Mouse (Mus musculus) spleen, postnatal 36 days (tissue): ENCODE results near the gene Eif4g1.

Experiments used
- DNase-seq, 2 experiments: peaks; one replicate each; pipeline ENCODE4 v3.0.0; 2022; ENCODE audit warnings: low spot score in 2 of 2, mixed read lengths in 1 of 2

Gene Eif4g1

GRCm38 (mm10) chr16:20725750-20726149 lies 57.6 kb downstream of the Eif4g1 start:
- DNase-seq = no peak

DNA sequence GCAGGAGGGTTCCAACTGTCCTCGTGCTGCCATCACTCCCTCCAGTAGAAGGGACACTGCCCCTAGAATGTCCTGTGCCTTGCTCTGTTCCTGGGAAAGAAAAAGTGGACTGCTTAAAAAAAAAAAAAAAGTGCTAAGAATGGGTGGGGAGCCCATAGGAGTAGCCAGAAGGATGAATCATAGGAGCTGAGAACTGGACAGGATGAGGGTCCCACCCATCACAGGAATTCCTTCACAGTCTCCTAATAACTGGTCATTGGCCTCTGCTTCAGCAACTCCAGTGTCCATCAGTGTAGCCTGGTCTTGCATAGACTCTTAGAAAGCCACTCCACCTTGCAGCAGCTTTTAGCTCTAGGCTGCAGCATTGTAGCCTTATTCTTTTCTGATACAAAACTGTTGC lies 58.3 kb downstream of the Eif4g1 start:
- DNase-seq = no peak

- DNase-seq = no peak
Observed at GRCm38 (mm10) chr16:20730293-20730711, 62.2 kb downstream of the Eif4g1 start.

DNA sequence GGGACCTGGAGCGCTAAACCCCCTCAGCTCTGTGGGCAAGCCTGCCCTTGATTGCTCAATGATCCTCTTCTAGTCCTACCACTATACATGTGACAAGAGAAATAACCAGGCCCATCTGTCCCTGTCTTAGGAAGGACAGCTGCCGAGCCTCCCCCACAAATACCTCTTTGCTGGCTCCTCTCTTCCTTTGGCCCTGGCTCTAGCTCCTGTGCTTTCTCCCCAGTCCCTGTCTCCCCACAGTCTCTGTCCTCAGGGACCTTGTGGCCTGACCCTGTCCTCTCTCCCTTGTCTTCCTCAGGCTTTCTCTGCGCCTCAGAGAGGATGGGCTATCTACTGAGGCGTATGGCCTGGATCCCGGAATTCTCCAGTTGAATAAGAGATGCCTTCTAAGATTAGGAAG lies 63.6 kb downstream of the Eif4g1 start:
- DNase-seq = no peak

GRCm38 (mm10) chr16:20732251-20732924 lies 64.3 kb downstream of the Eif4g1 start:
- DNase-seq = no peak

- DNase-seq = no peak
Observed at GRCm38 (mm10) chr16:20732925-20733730, 65.0 kb downstream of the Eif4g1 start, which contains the start of gene Chrd. Gene Chrd, plus strand, starts transcription at chr16:20733127.

GRCm38 (mm10) chr16:20733731-20734730 lies 65.9 kb downstream of the Eif4g1 start, which contains the start of gene Thpo:
Gene Thpo, minus strand, starts transcription at chr16:20734511.
- no peak for DNase-seq

DNA sequence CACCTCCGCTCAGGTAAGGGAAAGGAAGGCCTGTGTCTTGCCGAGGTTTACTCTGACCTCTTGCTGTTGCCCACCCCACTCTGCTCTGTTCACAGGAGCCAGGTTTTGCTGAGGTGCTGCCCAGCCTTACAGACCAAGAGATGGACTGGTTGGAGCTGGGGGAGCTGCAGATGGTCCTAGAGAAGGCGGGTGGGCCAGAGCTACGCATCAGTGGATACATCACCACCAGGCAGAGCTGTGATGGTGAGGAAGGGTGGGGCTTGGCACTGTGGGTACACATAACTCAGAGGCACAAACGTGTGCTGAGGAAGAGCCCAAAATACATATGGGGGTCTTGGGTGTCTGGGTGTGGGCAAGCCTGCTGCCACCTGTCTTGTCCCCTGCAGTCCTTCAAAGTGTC lies 67.5 kb downstream of the Eif4g1 start:
- no peak for DNase-seq

GRCm38 (mm10) chr16:20736168-20736567 lies 68.1 kb downstream of the Eif4g1 start:
- DNase-seq = no peak

DNA sequence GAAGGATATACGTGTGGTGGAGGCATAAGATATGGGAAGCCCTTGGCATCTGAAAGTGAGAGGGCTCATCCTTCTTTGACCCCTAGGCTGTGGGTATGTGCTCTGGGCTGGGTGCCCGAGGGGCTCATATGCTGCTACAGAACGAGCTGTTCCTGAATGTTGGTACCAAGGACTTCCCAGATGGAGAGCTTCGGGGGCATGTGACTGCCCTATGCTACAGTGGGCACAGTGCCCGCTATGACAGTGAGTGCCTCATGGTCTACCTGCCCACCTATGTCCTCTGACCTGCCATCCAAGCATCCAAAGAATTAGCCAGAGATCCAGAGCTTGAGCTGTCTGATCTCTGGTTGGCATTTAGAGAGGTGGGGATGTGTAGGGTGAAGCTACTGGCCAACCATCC lies 68.7 kb downstream of the Eif4g1 start:
- no peak for DNase-seq

DNA sequence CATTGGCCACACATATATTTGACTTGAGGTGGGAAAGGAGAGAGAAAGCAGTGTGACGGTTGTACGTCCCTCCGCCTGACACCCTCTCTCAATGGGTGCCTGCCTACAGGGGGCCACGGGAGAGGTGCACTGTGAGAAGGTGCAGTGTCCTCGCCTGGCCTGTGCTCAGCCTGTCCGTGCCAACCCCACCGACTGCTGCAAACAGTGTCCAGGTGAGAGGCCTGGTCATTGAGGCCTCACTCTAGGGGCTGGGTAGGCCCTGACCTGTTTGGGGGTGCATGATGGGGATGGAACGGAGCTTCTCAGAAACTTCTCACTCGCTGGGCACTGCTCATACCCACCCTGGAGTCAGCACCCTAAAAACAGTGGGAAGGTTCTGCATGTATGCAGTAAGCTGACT lies 71.7 kb downstream of the Eif4g1 start:
- DNase-seq = no peak
